Mouse (Mus musculus): ENCODE measurements around the gene Hmgb1. TPM values are rescaled to one million over a fixed set of nuclear protein-coding genes. Genes with fewer than 3 reads are reported as not detected.

The Hmgb1 gene
- polyA plus RNA-seq, 1 experiment = 110 TPM

DNA sequence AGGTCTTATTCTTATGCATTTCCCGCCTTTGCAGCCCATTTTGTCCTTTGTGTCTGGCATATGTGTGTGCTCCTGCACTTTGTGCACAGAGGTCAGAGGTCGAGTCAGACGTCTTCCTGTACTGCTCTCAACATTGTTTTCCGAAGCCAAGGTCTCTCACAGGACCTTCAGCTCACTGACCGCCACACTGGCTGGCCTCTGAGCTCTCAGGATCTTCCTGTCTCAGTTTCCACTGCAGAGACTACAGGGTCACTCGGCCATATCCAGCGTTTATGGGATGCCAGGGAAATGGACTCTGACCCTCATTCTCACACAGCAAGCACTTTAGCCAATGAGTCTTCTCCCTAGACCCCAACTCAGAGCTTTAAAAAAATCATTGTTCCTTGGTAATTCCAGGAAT is 19.4 kb downstream of the Hmgb1 start:
- Histone ChIP-seq H3K27ac (ENCODE audit: insufficient read depth, low read length) (no peak overlapping the region), H3K4me3 (ENCODE audit: low read depth, low read length) (no peak overlapping the region), H3K9me3 (replicated peaks; ENCODE audit: control insufficient read depth, insufficient read depth, low read length, poor library complexity, severe bottlenecking) (no peaks in the 10 kb centered on the region), H3K36me3 (ENCODE audit: control insufficient read depth, insufficient read depth, low read length, poor library complexity, severe bottlenecking) (no peaks in the 10 kb centered on the region), H3K27me3 (ENCODE audit: control insufficient read depth, insufficient read depth, low read length, poor library complexity, severe bottlenecking) (no peaks in the 10 kb centered on the region), H3K9ac (ENCODE audit: low read depth, poor library complexity, severe bottlenecking) (no peak overlapping the region), H3K4me1 (ENCODE audit: control insufficient read depth, insufficient read depth, low read length) (no peaks in the 10 kb centered on the region)
- no peak for TF ChIP-seq EP300 (IDR thresholded peaks at IDR 0.05; ENCODE audit: insufficient read depth, low read depth, low read length)
- no peak for TF ChIP-seq POLR2A (IDR thresholded peaks at IDR 0.05; ENCODE audit: insufficient read depth, low read length)
- TF ChIP-seq CTCF (IDR thresholded peaks at IDR 0.05; ENCODE audit: low read depth, low read length) = no peak

DNA sequence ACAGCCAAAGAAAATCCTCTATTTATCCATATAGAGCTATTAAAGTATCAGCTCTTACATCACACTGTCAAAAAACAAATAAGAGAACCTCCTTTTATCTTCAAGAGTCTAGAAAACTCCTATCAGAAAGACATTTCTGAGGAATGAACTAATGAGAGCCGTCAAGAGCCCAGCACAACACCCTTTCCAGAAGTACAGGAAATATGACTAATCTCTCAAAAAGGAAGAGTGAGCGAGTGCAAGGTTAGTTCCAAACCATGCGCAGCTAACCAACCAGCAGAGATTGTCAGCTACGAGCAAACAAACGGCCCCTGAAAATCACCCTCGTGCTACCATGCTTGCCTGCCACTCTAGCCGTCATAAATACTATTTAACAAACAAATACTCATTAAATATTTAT is 21.4 kb downstream of the Hmgb1 start:
- Histone ChIP-seq H3K9ac (ENCODE audit: low read depth, poor library complexity, severe bottlenecking) (no peak overlapping the region), H3K27ac (ENCODE audit: insufficient read depth, low read length) (no peak overlapping the region), H3K4me1 (ENCODE audit: control insufficient read depth, insufficient read depth, low read length) (no peaks in the 10 kb centered on the region), H3K9me3 (replicated peaks; ENCODE audit: control insufficient read depth, insufficient read depth, low read length, poor library complexity, severe bottlenecking) (no peaks in the 10 kb centered on the region), H3K27me3 (ENCODE audit: control insufficient read depth, insufficient read depth, low read length, poor library complexity, severe bottlenecking) (no peaks in the 10 kb centered on the region), H3K4me3 (ENCODE audit: low read depth, low read length) (no peak overlapping the region), H3K36me3 (ENCODE audit: control insufficient read depth, insufficient read depth, low read length, poor library complexity, severe bottlenecking) (no peaks in the 10 kb centered on the region)
- TF ChIP-seq EP300 (IDR thresholded peaks at IDR 0.05; ENCODE audit: insufficient read depth, low read depth, low read length) (no peak), CTCF (IDR thresholded peaks at IDR 0.05; ENCODE audit: low read depth, low read length) (no peak), POLR2A (IDR thresholded peaks at IDR 0.05; ENCODE audit: insufficient read depth, low read length) (no peak)

DNA sequence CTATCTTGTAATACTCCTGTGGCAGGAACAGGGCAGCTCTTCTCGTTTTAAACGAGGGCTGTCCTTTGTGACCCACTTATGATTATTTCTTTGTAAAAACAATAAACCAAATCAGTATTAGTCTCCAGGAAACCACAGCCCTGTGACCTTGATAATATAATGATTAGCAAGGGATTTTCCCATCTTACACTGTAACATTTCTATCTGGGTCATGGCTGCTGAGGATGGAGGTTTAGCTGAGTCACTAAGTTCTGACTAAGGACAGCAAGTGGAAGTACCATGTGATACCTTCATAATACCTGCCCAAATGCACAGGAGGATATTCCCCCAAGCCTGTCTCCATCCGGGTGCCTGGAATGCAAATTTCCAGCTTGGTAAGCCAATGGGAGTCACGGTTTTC is 23.8 kb downstream of the Hmgb1 start:
- TF ChIP-seq CTCF (IDR thresholded peaks at IDR 0.05; ENCODE audit: low read depth, low read length) = no peak
- no peak for TF ChIP-seq POLR2A (IDR thresholded peaks at IDR 0.05; ENCODE audit: insufficient read depth, low read length)
- no peak for TF ChIP-seq EP300 (IDR thresholded peaks at IDR 0.05; ENCODE audit: insufficient read depth, low read depth, low read length)
- Histone ChIP-seq H3K9me3 (replicated peaks; ENCODE audit: control insufficient read depth, insufficient read depth, low read length, poor library complexity, severe bottlenecking) (no peaks in the 10 kb centered on the region), H3K9ac (ENCODE audit: low read depth, poor library complexity, severe bottlenecking) (no peak overlapping the region), H3K27ac (ENCODE audit: insufficient read depth, low read length) (no peak overlapping the region), H3K36me3 (ENCODE audit: control insufficient read depth, insufficient read depth, low read length, poor library complexity, severe bottlenecking) (no peaks in the 10 kb centered on the region), H3K27me3 (ENCODE audit: control insufficient read depth, insufficient read depth, low read length, poor library complexity, severe bottlenecking) (no peaks in the 10 kb centered on the region), H3K4me1 (ENCODE audit: control insufficient read depth, insufficient read depth, low read length) (no peaks in the 10 kb centered on the region), H3K4me3 (ENCODE audit: low read depth, low read length) (no peak overlapping the region)

DNA sequence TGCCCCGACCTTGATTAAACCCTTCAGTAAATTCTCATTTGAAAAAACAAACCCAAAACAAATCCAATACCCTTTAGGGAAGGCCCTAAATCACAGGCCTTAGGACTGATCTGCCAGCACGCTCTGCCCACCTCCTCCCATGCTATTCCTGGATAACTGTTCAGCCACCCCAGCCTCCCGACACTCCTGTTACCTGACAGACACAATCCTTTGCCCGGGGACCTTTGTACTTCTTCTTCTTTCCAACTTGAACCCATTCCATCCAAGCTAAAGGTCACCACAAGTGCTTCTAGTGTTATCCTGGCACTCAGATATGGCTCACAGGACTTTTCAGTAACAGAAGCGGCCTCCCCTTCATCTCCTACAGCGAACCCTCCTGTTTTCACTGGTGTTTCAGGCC is 25.3 kb downstream of the Hmgb1 start:
- Histone ChIP-seq H3K9ac (ENCODE audit: low read depth, poor library complexity, severe bottlenecking) (no peak overlapping the region), H3K4me3 (ENCODE audit: low read depth, low read length) (no peak overlapping the region), H3K9me3 (replicated peaks; ENCODE audit: control insufficient read depth, insufficient read depth, low read length, poor library complexity, severe bottlenecking) (no peaks in the 10 kb centered on the region), H3K27ac (ENCODE audit: insufficient read depth, low read length) (no peak overlapping the region), H3K4me1 (ENCODE audit: control insufficient read depth, insufficient read depth, low read length) (no peaks in the 10 kb centered on the region), H3K36me3 (ENCODE audit: control insufficient read depth, insufficient read depth, low read length, poor library complexity, severe bottlenecking) (no peaks in the 10 kb centered on the region), H3K27me3 (ENCODE audit: control insufficient read depth, insufficient read depth, low read length, poor library complexity, severe bottlenecking) (no peaks in the 10 kb centered on the region)
- TF ChIP-seq POLR2A (IDR thresholded peaks at IDR 0.05; ENCODE audit: insufficient read depth, low read length) (no peak), CTCF (IDR thresholded peaks at IDR 0.05; ENCODE audit: low read depth, low read length) (no peak), EP300 (IDR thresholded peaks at IDR 0.05; ENCODE audit: insufficient read depth, low read depth, low read length) (no peak)

DNA sequence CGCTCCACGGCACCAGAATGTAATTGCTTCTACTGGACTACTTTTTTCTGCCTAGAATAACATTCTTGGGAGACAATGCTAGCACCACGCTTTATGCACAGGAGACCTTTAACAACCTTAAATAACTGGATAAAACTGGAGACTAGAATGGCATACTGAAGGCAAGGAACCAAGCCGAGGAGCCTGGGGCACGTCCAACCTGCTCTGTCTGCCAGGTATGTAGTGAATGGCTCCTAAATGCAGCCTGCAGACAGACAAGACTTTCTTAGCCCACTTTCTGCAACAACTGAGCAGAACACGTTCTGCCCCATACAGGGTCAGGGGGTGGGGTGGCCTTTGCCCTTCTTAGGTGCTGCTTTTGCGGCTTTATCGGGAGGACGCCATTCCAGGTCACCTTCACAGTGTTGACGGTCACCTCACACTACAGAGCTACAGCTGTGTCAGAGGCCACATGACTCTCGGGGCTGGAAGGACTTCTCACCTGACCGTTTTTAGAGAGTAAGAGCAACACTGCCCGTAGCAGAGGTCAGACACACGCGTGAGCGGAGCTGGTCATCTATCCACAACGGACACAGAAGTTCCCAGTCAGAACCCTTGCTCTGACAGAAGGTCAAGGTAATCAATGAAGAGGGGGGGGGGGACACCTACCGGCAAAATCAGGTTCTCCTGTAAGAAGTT is 27.3 kb downstream of the Hmgb1 start:
- no peaks in the 10 kb centered on the region for H3K9me3 ChIP-seq (replicated peaks; ENCODE audit: control insufficient read depth, insufficient read depth, low read length, poor library complexity, severe bottlenecking)
- H3K36me3 ChIP-seq (ENCODE audit: control insufficient read depth, insufficient read depth, low read length, poor library complexity, severe bottlenecking) = no peaks in the 10 kb centered on the region
- no peak for TF ChIP-seq POLR2A (IDR thresholded peaks at IDR 0.05; ENCODE audit: insufficient read depth, low read length)
- no peak for TF ChIP-seq CTCF (IDR thresholded peaks at IDR 0.05; ENCODE audit: low read depth, low read length)
- TF ChIP-seq EP300 (IDR thresholded peaks at IDR 0.05; ENCODE audit: insufficient read depth, low read depth, low read length) = no peak
- no peak overlapping the region for H3K9ac ChIP-seq (ENCODE audit: low read depth, poor library complexity, severe bottlenecking)
- H3K4me1 ChIP-seq (ENCODE audit: control insufficient read depth, insufficient read depth, low read length) = no peaks in the 10 kb centered on the region
- H3K27ac ChIP-seq (ENCODE audit: insufficient read depth, low read length) = no peak overlapping the region
- H3K27me3 ChIP-seq (ENCODE audit: control insufficient read depth, insufficient read depth, low read length, poor library complexity, severe bottlenecking) = no peaks in the 10 kb centered on the region
- H3K4me3 ChIP-seq (ENCODE audit: low read depth, low read length) = no peak overlapping the region

DNA sequence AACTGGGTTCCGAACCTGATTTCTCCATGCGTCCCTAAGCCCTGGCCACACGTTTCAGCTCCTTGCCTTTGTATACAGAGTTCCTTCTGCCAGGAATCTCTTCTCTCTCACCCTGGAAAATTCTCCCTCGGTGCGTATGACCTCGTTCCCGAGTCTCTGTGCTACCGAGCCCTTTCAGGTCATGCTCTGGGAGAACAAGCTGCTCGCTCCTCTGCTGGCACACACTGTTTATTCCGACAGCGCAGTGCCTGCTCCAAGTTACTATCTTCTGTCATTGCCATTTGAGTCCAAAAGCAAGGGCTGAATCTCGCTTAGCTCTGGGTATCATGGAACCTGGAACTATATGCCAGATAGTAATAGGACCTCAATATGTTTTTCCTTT is 31.5 kb downstream of the Hmgb1 start:
- no peaks in the 10 kb centered on the region for H3K4me1 ChIP-seq (ENCODE audit: control insufficient read depth, insufficient read depth, low read length)
- no peak for TF ChIP-seq POLR2A (IDR thresholded peaks at IDR 0.05; ENCODE audit: insufficient read depth, low read length)
- no peak for TF ChIP-seq EP300 (IDR thresholded peaks at IDR 0.05; ENCODE audit: insufficient read depth, low read depth, low read length)
- no peak for TF ChIP-seq CTCF (IDR thresholded peaks at IDR 0.05; ENCODE audit: low read depth, low read length)
- no peaks in the 10 kb centered on the region for H3K27me3 ChIP-seq (ENCODE audit: control insufficient read depth, insufficient read depth, low read length, poor library complexity, severe bottlenecking)
- H3K4me3 ChIP-seq (ENCODE audit: low read depth, low read length) = no peak overlapping the region
- H3K9me3 ChIP-seq (replicated peaks; ENCODE audit: control insufficient read depth, insufficient read depth, low read length, poor library complexity, severe bottlenecking) = no peaks in the 10 kb centered on the region
- H3K36me3 ChIP-seq (ENCODE audit: control insufficient read depth, insufficient read depth, low read length, poor library complexity, severe bottlenecking) = no peaks in the 10 kb centered on the region
- no peak overlapping the region for H3K9ac ChIP-seq (ENCODE audit: low read depth, poor library complexity, severe bottlenecking)
- H3K27ac ChIP-seq (ENCODE audit: insufficient read depth, low read length) = no peak overlapping the region
